Mouse (Mus musculus) thymus, postnatal 14 days (tissue): ENCODE data around the gene Snrnp35.
"Not testable (repeated sequence)": the region's sequence is repeated elsewhere in the genome, so short reads cannot be mapped to it uniquely, and the experiment has no call there.

Experiments used
- DNase-seq: peaks from one replicate; pipeline ENCODE4 v3.0.0; 2021

Snrnp35 gene

GRCm38 (mm10) chr5:124464905-124465304 lies 18.0 kb upstream of the Snrnp35 start:
- no peak for DNase-seq

GRCm38 (mm10) chr5:124467766-124468165 lies 15.2 kb upstream of the Snrnp35 start:
- no peak for DNase-seq

- DNase-seq, result no peak
These were observed 14.6 kb upstream of the Snrnp35 start for GRCm38 (mm10) chr5:124468365-124468764.

- DNase-seq, result peak; percentile 74
These were observed 13.4 kb upstream of the Snrnp35 start for GRCm38 (mm10) chr5:124469486-124469885.

GRCm38 (mm10) chr5:124470591-124471171 lies 12.3 kb upstream of the Snrnp35 start:
- DNase-seq, result no peak

GRCm38 (mm10) chr5:124478873-124479204 lies 4.1 kb upstream of the Snrnp35 start:
- DNase-seq, result no peak

- DNase-seq, result no peak
These were observed 2.8 kb upstream of the Snrnp35 start for GRCm38 (mm10) chr5:124480119-124480518.

- no peak for DNase-seq
These were observed 1.2 kb upstream of the Snrnp35 start for GRCm38 (mm10) chr5:124481714-124482113.

GRCm38 (mm10) chr5:124482436-124482965 lies 433 bp upstream of the Snrnp35 start:
- no peak for DNase-seq

GRCm38 (mm10) chr5:124483655-124484396 lies 892 bp downstream of the Snrnp35 start:
- DNase-seq, result no peak

GRCm38 (mm10) chr5:124485654-124486053 lies 2.7 kb downstream of the Snrnp35 start:
- no peak for DNase-seq

GRCm38 (mm10) chr5:124488885-124489284 lies 6.0 kb downstream of the Snrnp35 start:
- DNase-seq, result no peak

- no peak for DNase-seq
These were observed 8.8 kb downstream of the Snrnp35 start for GRCm38 (mm10) chr5:124491732-124492131.

GRCm38 (mm10) chr5:124492618-124493017 lies 9.7 kb downstream of the Snrnp35 start:
- no peak for DNase-seq

- DNase-seq, result no peak
These were observed 10.5 kb downstream of the Snrnp35 start for GRCm38 (mm10) chr5:124493455-124493854.

- peak; percentile 70 for DNase-seq
These were observed 12.6 kb downstream of the Snrnp35 start for GRCm38 (mm10) chr5:124495547-124495946.

GRCm38 (mm10) chr5:124496614-124497514 lies 13.9 kb downstream of the Snrnp35 start:
- peak; percentile 59 for DNase-seq

GRCm38 (mm10) chr5:124498221-124498876 lies 15.4 kb downstream of the Snrnp35 start:
- DNase-seq, result no peak

- no peak for DNase-seq
These were observed 16.1 kb downstream of the Snrnp35 start for GRCm38 (mm10) chr5:124499001-124499400.

GRCm38 (mm10) chr5:124500037-124500436 lies 17.1 kb downstream of the Snrnp35 start:
- DNase-seq, result not testable (repeated sequence)

GRCm38 (mm10) chr5:124500573-124500972 lies 17.6 kb downstream of the Snrnp35 start:
- DNase-seq, result no peak

- DNase-seq, result no peak
These were observed 18.6 kb downstream of the Snrnp35 start for GRCm38 (mm10) chr5:124501541-124501940.

GRCm38 (mm10) chr5:124503742-124504141 lies 20.8 kb downstream of the Snrnp35 start:
- no peak for DNase-seq
